Mouse (Mus musculus): ENCODE measurements at regions not wholly inside any gene's neighbourhood (a gene's known extent, or its start where the extent isn't known, plus 50 kb on each side); places are given as distances from the start of the nearest gene placed in this dataset.
"Not testable (repeated sequence)": the region's sequence is repeated elsewhere in the genome, so short reads cannot be mapped to it uniquely, and the experiment has no call there.

DNA sequence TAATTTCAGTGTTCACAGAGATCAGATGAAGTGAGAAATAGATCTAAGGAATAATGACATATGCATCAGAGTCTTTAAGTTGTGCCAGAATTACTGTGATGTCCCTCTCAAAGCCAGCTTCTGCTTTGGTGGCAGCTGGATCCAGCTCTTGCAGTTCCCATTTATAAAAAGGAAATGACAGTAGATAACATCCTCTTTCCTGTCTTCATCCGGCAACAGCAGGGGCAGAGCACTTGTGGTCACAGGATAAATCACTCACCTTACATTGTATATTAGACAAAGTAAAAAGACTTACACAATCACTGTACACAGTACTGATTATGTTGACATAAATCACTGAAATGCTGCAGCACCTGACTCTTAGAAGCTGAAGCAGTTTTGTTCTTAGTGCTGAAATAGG is 1214.2 kb downstream of the Adam6a start:
- WGBS, result 89% methylated on average over 1 of the region's 1 CpGs
- H3K9me3 ChIP-seq, result peaks cover 18% of the 10 kb centered on the region
- H3K4me2 ChIP-seq (replicated peaks); H3K27me3 ChIP-seq; ATAC-seq (replicated peaks); H3K4me1 ChIP-seq; H3K4me3 ChIP-seq; H3K9ac ChIP-seq (replicated peaks); H3K27ac ChIP-seq (replicated peaks); H3K36me3 ChIP-seq: not testable (repeated sequence)

DNA sequence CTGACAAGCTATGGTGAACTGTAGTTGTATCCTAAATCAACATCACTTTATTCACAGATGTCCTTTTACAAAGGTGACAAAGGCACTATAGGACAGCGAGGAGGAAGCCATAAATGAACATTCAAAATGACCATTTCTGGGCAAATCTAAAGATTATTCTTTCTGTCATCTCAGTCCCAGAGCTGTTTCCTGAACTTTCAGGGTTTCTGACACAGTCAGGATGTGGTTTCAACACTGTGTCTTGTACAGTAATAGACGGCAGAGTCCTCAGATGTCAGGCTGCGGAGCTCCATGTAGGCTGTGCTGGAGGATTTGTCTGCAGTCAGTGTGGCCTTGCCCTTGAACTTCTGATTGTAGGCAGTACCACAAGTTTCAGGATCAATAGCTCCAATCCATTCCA is 1220.5 kb downstream of the Adam6a start:
- not testable (repeated sequence) for H3K36me3 ChIP-seq; H3K27me3 ChIP-seq; H3K27ac ChIP-seq (replicated peaks); H3K4me2 ChIP-seq (replicated peaks); ATAC-seq (replicated peaks); H3K9ac ChIP-seq (replicated peaks); H3K4me3 ChIP-seq; H3K4me1 ChIP-seq
- peaks cover 41% of the 10 kb centered on the region for H3K9me3 ChIP-seq
- WGBS, result 79% methylated on average over 3 of the region's 3 CpGs

DNA sequence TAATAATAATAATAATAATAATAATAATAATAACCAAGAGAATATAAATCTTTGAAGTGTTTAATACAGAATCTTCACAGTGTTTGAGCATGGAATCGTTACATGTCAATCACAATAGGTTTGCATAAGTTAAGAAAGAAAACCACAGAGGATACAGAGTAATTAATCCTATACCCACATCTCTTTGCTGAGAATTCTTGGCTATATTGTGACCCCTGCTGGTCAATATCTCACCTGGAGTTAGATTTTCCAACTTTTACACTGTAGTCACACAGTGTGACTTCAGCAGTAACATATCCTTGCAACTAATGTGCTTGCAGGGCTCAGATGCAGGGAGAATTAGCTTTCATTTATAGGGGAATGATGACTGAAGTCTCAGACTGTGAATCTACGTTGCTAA is 1231.7 kb downstream of the Adam6a start:
- H3K27me3 ChIP-seq; H3K36me3 ChIP-seq; H3K4me2 ChIP-seq (replicated peaks); H3K4me3 ChIP-seq; H3K27ac ChIP-seq (replicated peaks); H3K9ac ChIP-seq (replicated peaks); H3K4me1 ChIP-seq; ATAC-seq (replicated peaks): not testable (repeated sequence)
- H3K9me3 ChIP-seq, result peaks cover 62% of the 10 kb centered on the region
- WGBS, result 82% methylated on average over 2 of the region's 2 CpGs

DNA sequence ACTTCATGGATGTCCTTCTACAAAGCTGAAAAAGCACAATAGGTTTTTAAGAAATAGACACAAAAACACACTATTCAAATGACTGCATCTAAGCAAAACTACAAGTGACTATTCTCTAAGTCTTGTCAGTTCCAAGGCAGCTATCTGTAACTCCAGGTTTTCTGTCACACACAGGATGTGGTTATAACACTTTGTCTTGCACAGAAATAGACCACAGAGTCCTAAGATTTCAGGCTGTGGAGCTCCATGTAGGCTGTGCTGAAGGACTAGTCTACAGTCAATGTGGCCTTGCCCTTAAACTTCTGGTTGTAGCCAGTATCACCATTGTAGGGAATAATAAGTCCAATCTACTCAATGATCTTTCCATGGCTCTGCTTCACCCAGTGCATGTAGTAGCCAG is 1243.1 kb upstream of the Zfp386 start:
- ATAC-seq (replicated peaks), result no peak
- no peak overlapping the region for H3K9ac ChIP-seq (replicated peaks)
- H3K36me3 ChIP-seq, result no peaks in the 10 kb centered on the region
- H3K27me3 ChIP-seq, result no peaks in the 10 kb centered on the region
- no peaks in the 10 kb centered on the region for H3K4me1 ChIP-seq
- H3K27ac ChIP-seq (replicated peaks), result no peak overlapping the region
- no peak overlapping the region for H3K4me2 ChIP-seq (replicated peaks)
- peaks cover 13% of the 10 kb centered on the region for H3K9me3 ChIP-seq
- H3K4me3 ChIP-seq, result no peak overlapping the region

DNA sequence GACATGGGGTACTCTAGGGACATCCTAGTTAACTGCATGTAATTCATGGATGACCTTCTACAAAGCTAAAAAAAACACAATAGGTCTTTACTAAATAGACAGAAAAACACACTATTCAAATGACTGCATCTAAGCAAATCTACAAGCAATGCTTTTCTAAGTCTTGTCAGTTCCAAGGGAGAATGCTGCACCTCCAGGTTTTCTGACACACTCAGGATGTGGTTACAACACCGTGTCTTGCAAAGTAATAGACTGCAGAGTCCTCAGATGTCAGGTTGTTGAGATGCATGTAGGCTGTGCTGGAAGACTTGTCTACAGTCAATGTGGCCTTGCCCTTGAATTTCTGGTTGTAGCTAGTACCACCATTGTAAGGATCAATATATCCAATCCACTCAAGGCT is 1238.3 kb upstream of the Zfp386 start:
- H3K36me3 ChIP-seq, result no peaks in the 10 kb centered on the region
- peaks cover 13% of the 10 kb centered on the region for H3K9me3 ChIP-seq
- no peak for ATAC-seq (replicated peaks)
- no peaks in the 10 kb centered on the region for H3K27me3 ChIP-seq
- no peak overlapping the region for H3K4me3 ChIP-seq
- 72% methylated on average over 1 of the region's 1 CpGs for WGBS
- H3K4me2 ChIP-seq (replicated peaks), result no peak overlapping the region
- no peak overlapping the region for H3K9ac ChIP-seq (replicated peaks)
- no peak overlapping the region for H3K27ac ChIP-seq (replicated peaks)
- H3K4me1 ChIP-seq, result no peaks in the 10 kb centered on the region

DNA sequence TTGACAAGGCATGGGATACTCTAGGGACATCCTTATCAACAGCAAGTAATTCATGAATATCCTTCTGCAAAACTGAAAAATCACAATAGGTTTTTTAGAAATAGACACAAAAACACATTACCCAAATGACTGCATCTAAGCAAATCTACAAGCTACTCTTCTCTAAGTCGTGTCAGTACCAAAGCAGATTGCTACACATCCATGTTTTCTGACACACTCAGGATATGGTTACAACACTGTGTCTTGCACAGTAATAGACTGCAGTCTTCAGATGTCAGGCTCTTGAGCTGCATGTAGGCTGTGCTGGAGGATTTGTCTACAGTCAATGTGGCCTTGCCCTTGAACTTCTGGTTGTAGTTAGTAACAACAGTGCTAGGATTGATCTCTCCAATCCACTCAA is 1230.7 kb upstream of the Zfp386 start:
- not testable (repeated sequence) for H3K27ac ChIP-seq (replicated peaks); H3K4me2 ChIP-seq (replicated peaks); ATAC-seq (replicated peaks); H3K4me1 ChIP-seq; H3K9me3 ChIP-seq; H3K27me3 ChIP-seq; H3K4me3 ChIP-seq; H3K36me3 ChIP-seq; H3K9ac ChIP-seq (replicated peaks)
- WGBS, result 67% methylated on average over 1 of the region's 1 CpGs

DNA sequence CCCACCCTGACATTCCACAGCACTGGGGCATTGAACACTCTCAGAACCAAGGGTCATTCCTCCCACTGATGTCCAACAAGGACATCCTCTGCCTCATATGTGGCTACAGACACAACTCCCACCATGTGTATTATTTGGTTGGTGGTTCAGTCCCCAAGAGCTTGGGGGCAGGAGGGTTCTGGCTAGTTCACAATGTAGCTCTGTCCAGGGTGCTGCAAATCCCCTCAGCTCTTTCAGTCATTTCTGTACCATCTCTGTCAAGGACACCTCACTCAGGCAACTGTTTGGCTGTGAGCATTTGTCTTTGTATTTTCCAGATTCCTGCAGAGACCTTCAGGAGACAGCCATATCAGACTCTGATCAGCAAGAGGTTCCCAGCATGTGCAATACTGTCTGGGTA is 1214.6 kb upstream of the Zfp386 start:
- no peak for ATAC-seq (replicated peaks)
- H3K4me3 ChIP-seq, result no peak overlapping the region

More for the DNA sequence above, 1214.6 kb upstream of the Zfp386 start:
- Histone ChIP-seq H3K36me3 (no peaks in the 10 kb centered on the region), H3K4me2 (replicated peaks) (no peak overlapping the region), H3K9me3 (peaks cover 3% of the 10 kb centered on the region), H3K27ac (replicated peaks) (no peak overlapping the region), H3K4me1 (no peaks in the 10 kb centered on the region), H3K27me3 (no peaks in the 10 kb centered on the region), H3K9ac (replicated peaks) (no peak overlapping the region)

All from forebrain, embryonic 15.5 days (tissue).